Mouse (Mus musculus): ENCODE results near the gene Olfr524. TPM values are rescaled to one million over a fixed set of nuclear protein-coding genes. Genes with fewer than 3 reads are reported as not detected.

The Olfr524 gene
- polyA plus RNA-seq, 1 experiment from 2014 or later: not detected

DNA sequence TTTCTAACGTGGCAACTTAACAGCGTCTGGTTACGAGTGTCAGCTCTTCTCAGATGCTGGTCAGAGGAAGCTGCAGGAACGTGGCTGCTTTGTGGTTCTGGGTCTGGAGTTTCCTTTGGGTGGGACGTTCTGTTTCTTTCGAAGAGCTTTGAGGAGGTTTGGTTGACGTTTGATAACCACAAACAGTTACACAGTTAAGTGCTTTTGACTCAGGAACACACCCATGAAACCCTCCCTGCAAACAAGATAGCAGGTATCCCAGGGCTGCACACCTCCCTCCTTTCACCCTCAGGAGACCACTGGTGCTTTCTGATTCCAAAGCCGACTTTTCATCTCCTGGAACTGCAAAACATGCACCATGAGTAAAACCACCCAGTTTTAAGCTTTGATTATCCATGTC lies 2.4 kb upstream of the Olfr524 start:
- Histone ChIP-seq H3K9me3 (ENCODE audit: control insufficient read depth, low read length) (no peaks in the 10 kb centered on the region), H3K27ac (replicated peaks) (no peak overlapping the region), H3K4me2 (replicated peaks; ENCODE audit: low read depth) (no peak overlapping the region), H3K4me1 (replicated peaks; ENCODE audit: control insufficient read depth, insufficient read depth) (no peaks in the 10 kb centered on the region), H3K9ac (ENCODE audit: low read length) (no peak overlapping the region), H3K36me3 (ENCODE audit: control insufficient read depth, insufficient read depth, low read length) (no peaks in the 10 kb centered on the region), H3K27me3 (ENCODE audit: control insufficient read depth, insufficient read depth, low read length) (no peaks in the 10 kb centered on the region), H3K4me3 (ENCODE audit: low read depth, low read length) (no peak overlapping the region)
- ATAC-seq (ENCODE audit: low FRiP score, low TSS enrichment): no peak
- 56% methylated on average over 8 of the region's 8 CpGs for WGBS
- no peak for DNase-seq (ENCODE audit: low spot score)
- TF ChIP-seq EP300 (optimal IDR thresholded peaks at IDR 0.05): no peak
- no peak for TF ChIP-seq CTCF (IDR thresholded peaks at IDR 0.05; ENCODE audit: low read depth)

DNA sequence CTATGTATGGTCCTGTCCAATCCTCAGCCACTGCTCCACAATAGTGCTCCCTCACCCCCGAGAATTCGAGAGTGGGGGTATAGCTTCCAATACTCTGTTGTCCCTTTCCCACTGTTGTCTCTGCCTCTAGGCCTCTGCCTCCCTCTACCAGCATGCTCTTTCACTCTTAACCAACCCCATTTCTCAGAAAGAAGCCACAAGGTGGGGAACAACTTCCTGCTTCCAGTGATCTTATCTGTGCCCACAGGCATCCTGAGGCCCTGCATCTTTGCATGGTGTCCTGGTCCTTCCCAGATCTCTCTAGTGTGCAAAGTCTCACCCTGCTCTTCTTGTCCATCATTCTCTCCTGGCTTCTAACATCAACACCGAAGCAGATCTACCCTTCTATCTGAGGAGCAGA lies 1.1 kb upstream of the Olfr524 start:
- DNase-seq (ENCODE audit: low spot score) (no peak), ATAC-seq (ENCODE audit: low FRiP score, low TSS enrichment) (no peak)
- no peaks in the 10 kb centered on the region for H3K4me1 ChIP-seq (replicated peaks; ENCODE audit: control insufficient read depth, insufficient read depth)
- no peaks in the 10 kb centered on the region for H3K9me3 ChIP-seq (ENCODE audit: control insufficient read depth, low read length)
- no peak overlapping the region for H3K27ac ChIP-seq (replicated peaks)
- 75% methylated on average over 3 of the region's 3 CpGs for WGBS
- H3K27me3 ChIP-seq (ENCODE audit: control insufficient read depth, insufficient read depth, low read length): no peaks in the 10 kb centered on the region
- H3K9ac ChIP-seq (ENCODE audit: low read length): no peak overlapping the region
- H3K4me2 ChIP-seq (replicated peaks; ENCODE audit: low read depth): no peak overlapping the region
- no peak overlapping the region for H3K4me3 ChIP-seq (ENCODE audit: low read depth, low read length)
- H3K36me3 ChIP-seq (ENCODE audit: control insufficient read depth, insufficient read depth, low read length): no peaks in the 10 kb centered on the region
- TF ChIP-seq CTCF (IDR thresholded peaks at IDR 0.05; ENCODE audit: low read depth) (no peak), EP300 (optimal IDR thresholded peaks at IDR 0.05) (no peak)

DNA sequence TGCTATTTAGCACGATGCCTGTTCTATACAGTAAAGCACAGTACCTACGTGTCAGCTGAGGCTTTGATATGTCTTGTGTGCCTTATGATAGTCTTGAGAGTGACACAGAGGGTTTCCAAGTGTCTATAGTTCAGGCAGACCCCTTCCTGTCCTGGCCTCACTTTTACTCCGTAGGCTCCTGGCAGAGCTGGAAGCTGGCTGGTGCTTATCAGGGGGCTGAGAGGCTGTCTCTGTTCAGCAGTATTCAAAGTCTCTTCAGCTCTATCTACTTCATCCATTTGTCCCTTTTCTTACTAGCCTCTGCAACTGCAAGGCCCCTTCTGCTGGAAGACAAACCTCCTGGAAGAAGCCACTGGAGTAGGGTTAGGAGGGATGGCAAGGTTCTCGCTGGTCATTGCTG lies 4.7 kb downstream of the Olfr524 start:
- H3K36me3 ChIP-seq (ENCODE audit: control insufficient read depth, insufficient read depth, low read length): no peaks in the 10 kb centered on the region
- no peak overlapping the region for H3K27ac ChIP-seq (replicated peaks)
- H3K9me3 ChIP-seq (ENCODE audit: control insufficient read depth, low read length): no peaks in the 10 kb centered on the region
- H3K4me3 ChIP-seq (ENCODE audit: low read depth, low read length): no peak overlapping the region
- no peaks in the 10 kb centered on the region for H3K4me1 ChIP-seq (replicated peaks; ENCODE audit: control insufficient read depth, insufficient read depth)
- no peak for TF ChIP-seq EP300 (optimal IDR thresholded peaks at IDR 0.05)
- no peak overlapping the region for H3K9ac ChIP-seq (ENCODE audit: low read length)
- 84% methylated on average over 4 of the region's 4 CpGs for WGBS
- no peaks in the 10 kb centered on the region for H3K27me3 ChIP-seq (ENCODE audit: control insufficient read depth, insufficient read depth, low read length)
- no peak for DNase-seq (ENCODE audit: low spot score)
- ATAC-seq (ENCODE audit: low FRiP score, low TSS enrichment): no peak
- no peak overlapping the region for H3K4me2 ChIP-seq (replicated peaks; ENCODE audit: low read depth)

DNA sequence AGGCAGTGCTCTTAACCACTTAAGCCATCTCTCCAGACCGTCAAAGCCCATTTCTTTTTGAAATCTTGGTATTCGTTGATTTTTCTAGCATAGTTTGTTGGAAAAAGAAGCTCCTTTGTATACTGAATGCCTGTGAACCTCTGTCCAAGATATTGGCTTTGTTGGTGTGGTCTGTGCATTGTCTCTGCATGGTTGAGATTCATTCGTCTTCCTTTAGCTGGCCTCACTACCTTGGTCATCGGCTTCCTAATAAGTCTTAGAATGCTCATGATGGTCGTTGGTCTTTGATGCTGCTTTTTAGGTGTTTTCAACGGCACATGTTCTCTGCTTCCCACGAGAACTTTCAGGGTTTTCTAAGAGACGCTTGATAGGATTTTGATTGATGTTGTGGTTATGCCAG lies 9.8 kb downstream of the Olfr524 start:
- DNase-seq (ENCODE audit: low spot score) (no peak), ATAC-seq (ENCODE audit: low FRiP score, low TSS enrichment) (no peak)
- Histone ChIP-seq H3K4me3 (ENCODE audit: low read depth, low read length) (no peak overlapping the region), H3K4me2 (replicated peaks; ENCODE audit: low read depth) (no peak overlapping the region), H3K27me3 (ENCODE audit: control insufficient read depth, insufficient read depth, low read length) (no peaks in the 10 kb centered on the region), H3K9me3 (ENCODE audit: control insufficient read depth, low read length) (no peaks in the 10 kb centered on the region), H3K27ac (replicated peaks) (no peak overlapping the region), H3K9ac (ENCODE audit: low read length) (no peak overlapping the region), H3K36me3 (ENCODE audit: control insufficient read depth, insufficient read depth, low read length) (no peaks in the 10 kb centered on the region), H3K4me1 (replicated peaks; ENCODE audit: control insufficient read depth, insufficient read depth) (no peaks in the 10 kb centered on the region)
- no peak for TF ChIP-seq CTCF (IDR thresholded peaks at IDR 0.05; ENCODE audit: low read depth)
- WGBS: 72% methylated on average over 8 of the region's 8 CpGs

DNA sequence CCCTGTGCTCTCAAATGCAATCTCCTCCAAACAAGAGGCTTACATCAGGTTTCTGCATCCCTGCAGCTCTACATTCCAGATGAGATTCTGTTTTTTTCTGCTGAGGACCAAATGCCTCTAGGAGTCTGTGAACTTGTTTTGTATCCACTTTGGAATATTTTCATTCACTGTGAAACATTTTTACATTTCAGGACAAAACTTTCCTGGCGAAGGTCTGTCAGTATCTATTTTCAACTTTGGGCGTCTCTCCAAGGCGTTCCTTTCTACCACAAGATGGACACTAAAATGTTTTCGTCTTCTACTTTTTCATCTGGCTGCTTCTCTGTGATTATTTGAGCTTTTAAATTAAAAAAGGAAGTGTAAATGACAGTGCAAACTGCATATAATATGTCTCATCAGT lies 11.7 kb downstream of the Olfr524 start:
- no peak overlapping the region for H3K9ac ChIP-seq (ENCODE audit: low read length)
- ATAC-seq (ENCODE audit: low FRiP score, low TSS enrichment) (no peak), DNase-seq (ENCODE audit: low spot score) (no peak)
- no peaks in the 10 kb centered on the region for H3K27me3 ChIP-seq (ENCODE audit: control insufficient read depth, insufficient read depth, low read length)
- TF ChIP-seq CTCF (IDR thresholded peaks at IDR 0.05; ENCODE audit: low read depth) (no peak), EP300 (optimal IDR thresholded peaks at IDR 0.05) (no peak)
- WGBS: 73% methylated on average over 4 of the region's 4 CpGs
- H3K4me2 ChIP-seq (replicated peaks; ENCODE audit: low read depth): no peak overlapping the region
- no peak overlapping the region for H3K27ac ChIP-seq (replicated peaks)
- H3K9me3 ChIP-seq (ENCODE audit: control insufficient read depth, low read length): no peaks in the 10 kb centered on the region
- H3K4me3 ChIP-seq (ENCODE audit: low read depth, low read length): no peak overlapping the region
- H3K36me3 ChIP-seq (ENCODE audit: control insufficient read depth, insufficient read depth, low read length): no peaks in the 10 kb centered on the region
- H3K4me1 ChIP-seq (replicated peaks; ENCODE audit: control insufficient read depth, insufficient read depth): no peaks in the 10 kb centered on the region

DNA sequence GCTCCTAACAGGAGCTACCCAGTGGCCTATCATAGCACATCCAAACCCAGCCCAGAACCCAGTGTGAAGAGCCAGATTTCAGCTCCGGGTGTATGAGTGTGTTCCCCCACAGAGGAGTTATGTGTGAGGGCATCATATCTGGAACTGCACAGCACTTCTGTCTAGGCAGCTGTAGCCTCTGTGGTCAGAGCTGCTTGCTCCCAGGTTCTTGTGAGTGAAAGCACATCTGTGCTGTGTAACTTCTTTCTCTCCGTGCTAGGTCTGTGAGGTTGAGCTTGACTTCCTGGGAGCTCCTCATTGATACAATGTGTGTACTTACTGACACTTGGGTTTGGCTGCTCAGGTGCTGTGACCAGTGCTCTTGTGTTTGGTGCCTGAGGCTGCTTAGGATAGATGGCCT lies 12.9 kb downstream of the Olfr524 start:
- H3K9me3 ChIP-seq (ENCODE audit: control insufficient read depth, low read length): no peaks in the 10 kb centered on the region
- WGBS: 71% methylated on average over 2 of the region's 2 CpGs
- H3K27ac ChIP-seq (replicated peaks): no peak overlapping the region
- DNase-seq (ENCODE audit: low spot score): no peak
- no peak overlapping the region for H3K9ac ChIP-seq (ENCODE audit: low read length)
- ATAC-seq (ENCODE audit: low FRiP score, low TSS enrichment): no peak
- no peak overlapping the region for H3K4me2 ChIP-seq (replicated peaks; ENCODE audit: low read depth)
- no peaks in the 10 kb centered on the region for H3K4me1 ChIP-seq (replicated peaks; ENCODE audit: control insufficient read depth, insufficient read depth)
- no peaks in the 10 kb centered on the region for H3K27me3 ChIP-seq (ENCODE audit: control insufficient read depth, insufficient read depth, low read length)
- H3K36me3 ChIP-seq (ENCODE audit: control insufficient read depth, insufficient read depth, low read length): no peaks in the 10 kb centered on the region
- TF ChIP-seq CTCF (IDR thresholded peaks at IDR 0.05; ENCODE audit: low read depth) (no peak), EP300 (optimal IDR thresholded peaks at IDR 0.05) (no peak)
- no peak overlapping the region for H3K4me3 ChIP-seq (ENCODE audit: low read depth, low read length)
